Mouse (Mus musculus) limb, embryonic 15.5 days (tissue): Measurements from ENCODE around the gene Ncapd2. TPM values are rescaled to one million over a fixed set of nuclear protein-coding genes. Genes with fewer than 3 reads are reported as not detected.

Experiments
- ATAC-seq: fragments of 200-750 bp; cut with Nextera tagmentation; 2 replicates; pipeline ENCODE4 v1.8.0; 2017; ENCODE audit warnings: low read depth, moderate TSS enrichment; ENCODE audit not compliant: insufficient number of reproducible peaks, low FRiP score, low TSS enrichment
- H3K27ac ChIP-seq: fragments of 300-500 bp; sonication (generic); 2 replicates; pipeline ENCODE4 v1.5.1; 2015; ENCODE audit warnings: moderate library complexity, mild to moderate bottlenecking, inconsistent platforms
- H3K27me3 ChIP-seq: fragments of 300-500 bp; sonication (generic); 2 replicates; pipeline ENCODE4 v1.6.1; 2015; ENCODE audit warnings: inconsistent platforms
- H3K36me3 ChIP-seq: fragments of 300-500 bp; sonication (generic); 2 replicates; pipeline ENCODE4 v1.6.1; 2015; ENCODE audit warnings: inconsistent platforms
- H3K4me1 ChIP-seq: fragments of 300-500 bp; sonication (generic); 2 replicates; pipeline ENCODE4 v1.6.1; 2015; ENCODE audit warnings: inconsistent platforms
- H3K4me2 ChIP-seq: fragments of 300-500 bp; sonication (generic); 2 replicates; pipeline ENCODE4 v1.6.1; 2015; ENCODE audit warnings: mild to moderate bottlenecking, inconsistent platforms
- H3K4me3 ChIP-seq: fragments of 300-500 bp; sonication (generic); 2 replicates; pipeline ENCODE4 v1.5.1; 2015; ENCODE audit warnings: mild to moderate bottlenecking, inconsistent platforms
- H3K9ac ChIP-seq: fragments of 300-500 bp; sonication (generic); 2 replicates; pipeline ENCODE4 v1.6.1; 2015; ENCODE audit warnings: inconsistent platforms
- H3K9me3 ChIP-seq: fragments of 300-500 bp; sonication (generic); 2 replicates; pipeline ENCODE4 v1.6.1; 2016; ENCODE audit warnings: inconsistent platforms
- whole genome bisulfite sequencing: fragments of 180-500 bp; shearing (Covaris S2); methylation state at CpG from one replicate; pipeline ENCODE4 v1.1.7; 2015; 5-methylcytosine and 5-hydroxymethylcytosine counted together
- polyA plus RNA-seq: library from polyadenylated mRNA; unstranded; fragments of >200 nt; fragmentation: Nextera tagmentation; extraction: Ambion mirVana; gene quantifications from 2 replicates; pipeline ENCODE4 v1.2.1, GENCODE M21; 2015

Gene Ncapd2
- polyA plus RNA-seq, 1 experiment from 2014 or later: 86.4 TPM

DNA sequence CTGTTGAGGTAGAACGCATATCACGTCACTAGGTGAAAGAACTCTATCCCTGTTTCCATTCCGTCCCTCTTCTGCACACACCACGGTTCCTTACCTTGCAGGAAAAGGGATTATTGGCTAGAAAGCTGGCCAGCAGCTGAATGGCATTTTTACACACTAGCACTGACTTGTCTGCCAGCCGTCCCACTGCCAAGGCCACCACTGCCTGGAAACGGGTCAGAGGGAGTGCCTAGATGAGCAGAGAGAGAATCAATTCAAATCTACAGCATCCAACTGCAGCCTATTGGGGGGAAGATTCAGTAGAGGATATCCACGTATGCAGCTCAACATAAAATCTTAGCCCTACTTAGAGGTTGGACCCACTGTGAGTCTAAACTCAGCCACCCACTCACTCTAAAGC lies 11.9 kb downstream of the Ncapd2 start:
- Histone ChIP-seq H3K4me3 (no peak overlapping the region), H3K36me3 (peaks cover 96% of the 10 kb centered on the region), H3K27ac (no peak overlapping the region), H3K4me1 (no peaks in the 10 kb centered on the region), H3K9me3 (no peaks in the 10 kb centered on the region), H3K9ac (no peak overlapping the region), H3K27me3 (no peaks in the 10 kb centered on the region), H3K4me2 (no peak overlapping the region)
- no peak for ATAC-seq
- WGBS: 89% methylated on average over 7 of the region's 7 CpGs

DNA sequence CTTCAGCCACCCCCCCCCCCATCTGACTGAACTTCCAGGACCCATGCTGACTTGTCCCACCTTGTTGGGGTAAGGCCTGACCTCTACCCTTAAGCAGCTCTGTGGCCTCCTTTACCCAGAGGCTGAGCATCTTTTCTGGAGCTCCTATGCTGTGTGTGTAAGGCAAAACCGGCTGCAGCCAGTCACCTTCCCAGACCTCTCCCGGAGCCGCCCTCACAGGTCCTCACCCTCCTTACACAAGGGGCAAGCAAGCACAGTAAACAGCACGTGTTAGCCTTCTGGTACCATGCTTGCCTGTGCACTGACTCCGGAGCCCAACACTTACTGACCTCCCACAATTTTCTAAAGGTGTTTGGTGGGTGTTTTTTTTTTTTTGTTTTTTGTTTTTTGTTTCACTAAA lies 16.0 kb downstream of the Ncapd2 start:
- Histone ChIP-seq H3K4me1 (no peaks in the 10 kb centered on the region), H3K27me3 (no peaks in the 10 kb centered on the region), H3K27ac (no peak overlapping the region), H3K4me2 (no peak overlapping the region), H3K9me3 (no peaks in the 10 kb centered on the region), H3K9ac (no peak overlapping the region), H3K36me3 (peaks cover 98% of the 10 kb centered on the region), H3K4me3 (no peak overlapping the region)
- no peak for ATAC-seq
- WGBS: 91% methylated on average over 5 of the region's 5 CpGs

DNA sequence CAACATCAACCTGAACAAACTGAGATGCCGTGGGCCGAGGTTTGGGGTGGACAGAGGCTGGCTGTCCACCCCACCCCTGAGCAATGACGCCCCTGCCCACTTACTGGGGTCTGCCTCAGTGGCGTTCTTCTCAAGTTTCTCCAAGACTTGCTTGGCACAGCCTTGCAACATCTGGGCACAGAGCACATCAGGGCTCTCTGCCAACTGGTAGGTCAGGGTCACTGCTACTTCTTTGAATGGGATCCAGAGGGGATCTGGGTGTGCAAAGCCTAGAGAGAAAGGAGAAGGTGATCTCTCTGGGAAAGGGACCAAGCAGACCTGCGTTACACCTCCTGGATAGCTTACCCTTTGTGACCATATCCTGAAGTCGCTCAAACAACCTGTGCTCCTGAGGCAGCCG lies 18.2 kb downstream of the Ncapd2 start:
- no peaks in the 10 kb centered on the region for H3K27me3 ChIP-seq
- H3K9me3 ChIP-seq: no peaks in the 10 kb centered on the region
- H3K27ac ChIP-seq: no peak overlapping the region
- no peak overlapping the region for H3K4me2 ChIP-seq
- no peak overlapping the region for H3K4me3 ChIP-seq
- no peaks in the 10 kb centered on the region for H3K4me1 ChIP-seq
- H3K36me3 ChIP-seq: peaks cover 98% of the 10 kb centered on the region
- H3K9ac ChIP-seq: no peak overlapping the region
- ATAC-seq: no peak
- 89% methylated on average over 7 of the region's 7 CpGs for WGBS

DNA sequence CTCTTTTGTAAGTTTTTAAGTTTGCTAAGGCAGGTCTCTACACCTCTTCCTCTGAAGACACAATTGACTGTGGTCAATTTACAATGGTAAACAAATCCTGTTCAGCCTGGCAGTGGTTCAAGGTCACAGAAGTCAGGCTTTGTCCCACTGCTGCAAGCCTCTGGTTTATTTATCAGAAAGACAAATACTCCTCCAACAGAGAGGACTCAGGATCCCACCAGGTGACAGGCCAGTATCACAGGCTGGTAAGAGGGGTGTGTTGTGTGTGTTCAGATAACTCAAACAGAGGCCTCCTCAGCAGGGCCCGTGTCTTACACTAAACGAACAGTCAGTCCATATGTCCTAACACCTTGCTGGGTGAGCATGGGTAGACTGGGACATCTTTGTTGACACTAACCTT lies 19.0 kb downstream of the Ncapd2 start:
- Histone ChIP-seq H3K4me3 (no peak overlapping the region), H3K27ac (no peak overlapping the region), H3K36me3 (peaks cover 98% of the 10 kb centered on the region), H3K9me3 (no peaks in the 10 kb centered on the region), H3K9ac (no peak overlapping the region), H3K4me2 (no peak overlapping the region), H3K27me3 (no peaks in the 10 kb centered on the region), H3K4me1 (peaks cover 3% of the 10 kb centered on the region)
- 91% methylated on average over 2 of the region's 2 CpGs for WGBS
- ATAC-seq: no peak

DNA sequence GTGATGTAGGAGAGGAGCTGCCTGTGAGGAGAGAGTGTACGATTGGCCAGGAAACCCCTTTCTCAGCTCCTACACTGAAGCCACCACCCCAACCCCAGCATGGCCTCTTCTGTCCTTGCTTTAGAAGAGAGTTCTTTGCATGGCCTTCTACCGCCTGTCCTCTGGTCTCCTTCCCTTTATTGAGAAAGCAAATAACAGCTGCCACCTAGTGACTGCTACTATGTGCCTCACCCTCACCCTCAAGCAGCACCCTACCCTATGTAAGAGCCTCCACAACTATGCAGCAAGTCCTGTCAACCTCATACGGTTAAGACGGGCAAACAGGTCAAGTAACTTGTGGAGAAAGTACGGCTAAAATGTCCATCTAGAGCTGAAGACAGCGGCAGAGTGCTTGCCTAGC lies 21.3 kb downstream of the Ncapd2 start:
- no peak for ATAC-seq
- H3K4me2 ChIP-seq: no peak overlapping the region
- H3K4me1 ChIP-seq: peaks cover 19% of the 10 kb centered on the region
- WGBS: 79% methylated on average over 6 of the region's 6 CpGs
- no peak overlapping the region for H3K9ac ChIP-seq
- H3K9me3 ChIP-seq: no peaks in the 10 kb centered on the region
- H3K36me3 ChIP-seq: peaks cover 76% of the 10 kb centered on the region
- H3K4me3 ChIP-seq: no peak overlapping the region
- no peaks in the 10 kb centered on the region for H3K27me3 ChIP-seq
- no peak overlapping the region for H3K27ac ChIP-seq

DNA sequence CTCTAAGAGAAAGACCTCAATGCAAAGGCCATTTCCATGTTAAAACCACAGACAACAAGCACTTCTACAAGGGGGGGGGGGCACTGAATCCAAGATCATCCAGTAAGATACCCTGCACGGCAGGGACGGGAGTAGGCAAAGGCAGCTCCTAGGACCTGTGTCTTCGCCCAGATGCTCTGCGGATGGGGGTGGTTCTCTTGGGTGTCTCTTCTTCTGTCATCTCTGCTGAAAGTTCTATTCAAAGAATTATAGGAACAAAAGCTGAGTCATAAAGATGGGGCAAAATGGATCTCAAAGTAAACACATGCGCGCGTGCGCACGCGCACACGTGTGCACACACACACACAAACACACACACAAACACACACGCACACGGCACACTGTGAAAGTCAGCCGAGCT lies 23.4 kb downstream of the Ncapd2 start:
- H3K4me2 ChIP-seq: no peak overlapping the region
- H3K27me3 ChIP-seq: no peaks in the 10 kb centered on the region
- no peak for ATAC-seq
- H3K9me3 ChIP-seq: no peaks in the 10 kb centered on the region
- H3K4me1 ChIP-seq: peaks cover 35% of the 10 kb centered on the region
- no peak overlapping the region for H3K4me3 ChIP-seq
- 90% methylated on average over 14 of the region's 14 CpGs for WGBS
- H3K36me3 ChIP-seq: peaks cover 65% of the 10 kb centered on the region
- no peak overlapping the region for H3K9ac ChIP-seq
- peak overlapping the region; percentile 94; the same call in 1 of the 2 replicates for H3K27ac ChIP-seq

DNA sequence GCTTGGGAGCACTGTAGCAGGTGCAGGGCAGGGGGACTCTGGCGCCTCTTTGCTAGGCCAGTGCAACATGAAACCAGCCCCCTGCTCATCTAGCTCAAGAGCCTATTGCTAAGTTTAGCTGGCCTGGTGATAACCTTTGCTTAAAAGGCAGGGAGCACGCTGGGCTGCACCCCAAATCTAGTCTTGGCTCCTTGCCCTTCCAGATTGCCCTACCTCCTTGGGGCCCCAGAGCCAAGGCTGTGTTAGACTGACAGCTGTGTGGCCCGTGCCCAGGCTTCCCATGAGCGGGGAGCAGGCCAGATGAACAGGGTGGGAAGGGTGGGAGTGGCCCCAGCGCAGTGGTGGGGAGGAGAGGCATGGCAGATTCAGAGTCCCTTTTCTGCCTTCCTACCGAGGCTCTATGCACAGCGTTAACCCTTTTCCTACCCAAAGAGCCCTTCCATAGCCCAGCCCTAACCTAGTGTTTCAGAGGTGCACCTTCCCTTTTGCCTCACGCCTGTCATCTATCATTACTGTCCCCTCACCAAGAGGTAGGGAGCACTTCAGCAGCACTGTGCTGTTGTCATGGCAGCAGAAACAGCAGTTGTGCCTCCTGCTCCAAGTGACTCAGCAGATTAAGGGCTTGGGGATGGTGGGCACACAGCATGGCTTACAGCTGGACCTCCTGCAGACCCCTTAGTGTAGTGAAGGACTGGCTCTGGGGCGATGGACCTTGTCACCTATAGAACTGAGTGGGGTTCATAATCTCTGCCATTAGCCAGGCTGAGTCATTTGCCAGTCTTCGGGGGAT lies 24.4 kb downstream of the Ncapd2 start:
- H3K4me1 ChIP-seq: peaks cover 38% of the 10 kb centered on the region
- 20% methylated on average over 10 of the region's 10 CpGs for WGBS
- H3K9ac ChIP-seq: 0 out of 2 replicates have a peak overlapping the region, but pooled peaks have one; percentile 18
- peak; percentile 28 for ATAC-seq
- H3K27ac ChIP-seq: peak overlapping the region; percentile 94
- no peaks in the 10 kb centered on the region for H3K9me3 ChIP-seq
- no peaks in the 10 kb centered on the region for H3K27me3 ChIP-seq
- peak overlapping the region; percentile 82 for H3K4me2 ChIP-seq
- peaks cover 60% of the 10 kb centered on the region for H3K36me3 ChIP-seq
- peak overlapping the region; percentile 74 for H3K4me3 ChIP-seq

DNA sequence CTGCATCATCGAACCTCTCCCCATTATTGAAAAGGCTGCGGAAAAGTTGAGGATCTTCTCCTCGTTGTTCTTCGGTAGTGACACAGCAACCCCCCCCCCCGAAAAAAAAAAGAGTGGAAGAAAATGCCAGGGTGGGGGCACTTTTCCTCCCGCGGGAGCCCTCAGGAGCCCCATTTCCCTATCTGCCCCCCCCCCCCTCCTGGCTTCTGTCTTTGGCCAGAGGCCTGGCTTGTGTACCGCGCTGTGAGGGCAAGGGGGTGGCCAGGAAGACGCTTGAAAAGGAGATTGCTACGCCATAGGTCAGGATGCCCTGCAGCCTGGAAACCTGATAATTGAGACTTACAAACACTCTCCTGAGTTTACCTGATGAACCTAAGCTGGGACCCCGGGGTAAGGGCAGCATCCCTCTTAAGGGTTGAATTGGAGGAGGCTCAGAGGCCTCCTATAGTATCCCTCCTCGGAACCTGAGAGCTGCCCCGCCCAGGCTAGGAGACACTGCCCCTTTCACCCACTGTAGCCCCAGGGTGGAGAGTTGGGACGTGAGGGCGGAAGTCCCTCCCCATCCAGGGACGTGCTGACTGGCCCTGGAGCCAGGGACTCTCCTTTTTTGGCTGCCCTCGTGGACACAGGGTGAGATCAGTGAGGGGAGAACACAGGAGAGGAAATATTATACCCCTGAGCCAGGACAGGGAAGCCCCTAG lies 25.3 kb downstream of the Ncapd2 start, which contains the start of gene Gapdh:
Gene Gapdh, minus strand, starts transcription at position 417 of the 701 bp plus-strand sequence.
- Histone ChIP-seq H3K9me3 (no peaks in the 10 kb centered on the region), H3K9ac (peak within 1 kb of the TSS; percentile 75), H3K27ac (peak within 1 kb of the TSS; percentile 94), H3K36me3 (peaks cover 56% of the 10 kb centered on the region), H3K27me3 (no peaks in the 10 kb centered on the region), H3K4me3 (peak within 1 kb of the TSS; percentile 74), H3K4me1 (peaks cover 45% of the 10 kb centered on the region), H3K4me2 (peak within 1 kb of the TSS; percentile 82)
- WGBS: under 1% methylated on average over 17 of the region's 18 CpGs
- ATAC-seq: peak; percentile 50

DNA sequence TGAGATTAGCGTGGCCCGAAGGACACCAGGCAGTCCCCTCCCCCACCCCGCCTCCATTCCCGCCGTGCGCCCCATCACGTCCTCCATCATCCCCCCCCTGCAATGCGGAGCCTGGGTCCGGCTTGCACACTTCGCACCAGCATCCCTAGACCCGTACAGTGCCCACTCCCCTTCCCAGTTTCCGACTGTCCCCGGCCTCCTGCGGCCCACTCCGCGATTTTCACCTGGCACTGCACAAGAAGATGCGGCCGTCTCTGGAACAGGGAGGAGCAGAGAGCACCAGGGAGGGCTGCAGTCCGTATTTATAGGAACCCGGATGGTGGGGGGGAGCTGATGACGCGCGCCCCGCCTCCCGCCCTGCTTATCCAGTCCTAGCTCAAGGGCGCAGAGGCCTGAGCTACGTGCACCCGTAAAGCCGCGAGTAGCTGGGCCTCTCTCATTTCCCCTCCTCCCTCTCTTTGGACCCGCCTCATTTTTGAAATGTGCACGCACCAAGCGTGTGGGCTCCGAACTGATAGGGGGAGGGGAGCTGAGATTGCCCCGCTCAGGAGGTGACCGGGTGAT lies 26.1 kb downstream of the Ncapd2 start:
- Histone ChIP-seq H3K27me3 (no peaks in the 10 kb centered on the region), H3K4me2 (peak overlapping the region; percentile 82), H3K27ac (peak overlapping the region; percentile 94), H3K4me1 (peaks cover 51% of the 10 kb centered on the region), H3K9ac (peak overlapping the region; percentile 75), H3K4me3 (peak overlapping the region; percentile 74), H3K9me3 (no peaks in the 10 kb centered on the region), H3K36me3 (peaks cover 56% of the 10 kb centered on the region)
- ATAC-seq: peak; percentile 90
- WGBS: under 1% methylated on average over 36 of the region's 36 CpGs

DNA sequence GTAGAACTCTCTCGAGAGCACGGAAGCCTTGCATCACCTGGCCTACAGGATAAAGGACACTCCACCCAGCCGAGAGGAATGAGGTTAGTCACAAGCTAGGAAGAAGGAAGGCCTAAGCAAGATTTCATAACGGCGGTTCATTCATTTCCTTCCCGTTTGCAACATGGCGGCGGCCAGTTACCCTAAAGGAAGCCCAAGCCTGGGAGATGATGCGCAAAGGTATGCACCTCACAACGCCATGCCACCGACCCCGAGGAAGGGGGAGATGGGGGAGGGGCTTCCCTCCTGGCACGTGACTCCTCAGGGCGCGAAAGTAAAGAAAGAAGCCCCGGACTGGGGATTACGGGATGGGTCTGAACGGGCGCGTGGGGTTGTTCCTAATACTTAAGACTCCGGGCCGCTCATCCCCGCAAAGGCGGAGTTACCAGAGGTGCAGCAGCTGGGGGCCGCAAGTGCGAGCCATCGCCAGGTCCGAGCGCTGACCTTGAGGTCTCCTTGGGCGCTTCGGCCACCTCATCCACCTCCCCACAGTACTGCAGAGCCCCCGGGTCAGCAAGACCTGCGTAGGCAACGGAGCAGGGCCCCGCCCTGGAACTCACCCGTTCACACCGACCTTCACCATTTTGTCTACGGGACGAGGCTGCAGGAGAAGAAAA lies 26.7 kb downstream of the Ncapd2 start:
- under 1% methylated on average over 39 of the region's 39 CpGs for WGBS
- peak overlapping the region; percentile 75 for H3K9ac ChIP-seq
- peak overlapping the region; percentile 94 for H3K27ac ChIP-seq
- H3K36me3 ChIP-seq: peaks cover 56% of the 10 kb centered on the region
- peak overlapping the region; percentile 82 for H3K4me2 ChIP-seq
- ATAC-seq: no peak
- H3K4me3 ChIP-seq: peak overlapping the region; percentile 74
- no peaks in the 10 kb centered on the region for H3K9me3 ChIP-seq
- peaks cover 56% of the 10 kb centered on the region for H3K4me1 ChIP-seq
- H3K27me3 ChIP-seq: no peaks in the 10 kb centered on the region

DNA sequence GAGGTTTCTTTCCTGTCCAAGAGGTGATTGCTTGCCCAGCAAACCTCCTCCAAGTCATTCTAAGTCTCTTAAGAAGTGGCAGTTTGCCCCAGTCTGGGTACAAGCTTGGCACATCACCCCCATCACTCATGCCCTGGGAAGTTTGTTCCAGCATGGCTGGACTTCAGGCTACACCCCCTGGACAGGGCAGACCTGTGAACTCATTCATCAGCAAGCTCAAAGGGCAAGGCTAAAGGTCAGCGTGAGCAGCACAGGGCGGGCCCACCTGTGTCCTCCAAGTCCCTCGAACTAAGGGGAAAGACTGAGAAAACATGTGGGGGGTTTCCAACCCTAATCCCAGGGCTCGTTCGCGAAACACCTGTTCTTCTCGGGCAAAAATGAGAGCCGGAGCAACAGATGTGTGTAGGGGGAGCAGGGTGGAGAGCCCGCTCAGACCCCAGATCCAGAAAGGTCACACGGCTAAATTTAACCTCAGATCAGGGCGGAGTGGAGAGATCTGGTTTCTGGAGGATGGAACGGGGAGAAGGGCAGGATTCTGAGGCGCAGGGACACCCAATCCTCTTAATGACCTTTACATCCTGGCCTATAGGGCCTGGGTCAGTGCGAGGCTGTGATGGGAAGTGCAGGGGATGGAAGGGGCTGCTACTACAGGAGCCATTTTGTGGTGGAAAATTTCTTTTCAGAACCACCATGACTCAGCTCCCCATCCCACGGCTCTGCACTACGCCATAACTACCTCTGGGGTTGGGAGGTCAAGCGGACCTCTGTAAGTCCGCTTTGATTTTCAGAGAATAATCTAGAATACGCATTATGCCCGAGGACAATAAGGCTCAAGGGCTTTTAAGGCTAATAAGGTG lies 27.5 kb downstream of the Ncapd2 start:
- H3K4me2 ChIP-seq: peak overlapping the region; percentile 82
- H3K27ac ChIP-seq: peak overlapping the region; percentile 94
- H3K27me3 ChIP-seq: no peaks in the 10 kb centered on the region
- peaks cover 59% of the 10 kb centered on the region for H3K4me1 ChIP-seq
- WGBS: 3% methylated on average over 20 of the region's 20 CpGs
- peaks cover 52% of the 10 kb centered on the region for H3K36me3 ChIP-seq
- ATAC-seq: no peak
- peak overlapping the region; percentile 75 for H3K9ac ChIP-seq
- peak overlapping the region; percentile 74 for H3K4me3 ChIP-seq
- no peaks in the 10 kb centered on the region for H3K9me3 ChIP-seq
